Mouse (Mus musculus) erythroblast, embryonic 14.5 days (primary cell): ENCODE results near the gene Synj2.

ENCODE experiments used
- GATA1 ChIP-seq: IDR thresholded peaks from 2 replicates; pipeline ENCODE4 v1.6.1; 2012; ENCODE audit warnings: low read length, inconsistent platforms, mixed read lengths
- TAL1 ChIP-seq: IDR thresholded peaks from 3 replicates; pipeline ENCODE4 v1.6.1; 2012; ENCODE audit warnings: low read length, inconsistent platforms, mixed read lengths

DNA sequence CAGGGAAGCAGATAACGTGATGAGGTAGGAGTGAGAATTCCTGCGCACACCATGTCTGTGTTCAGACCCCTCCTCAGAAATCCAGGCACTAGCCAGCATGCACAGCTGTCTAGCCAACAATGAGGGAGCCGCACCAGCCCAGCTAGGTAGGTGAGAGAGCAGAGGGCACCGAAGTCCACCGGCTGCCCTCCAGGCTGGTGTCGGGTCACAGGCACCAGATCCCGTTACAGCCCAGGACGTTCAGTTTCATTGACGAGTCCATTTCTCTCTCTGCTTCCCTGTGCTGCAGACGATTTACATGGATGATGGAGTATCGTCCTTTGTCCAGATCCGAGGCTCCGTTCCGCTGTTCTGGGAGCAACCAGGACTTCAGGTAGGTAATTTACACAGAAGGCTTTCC is 55.5 kb downstream of the Synj2 start:
- TF ChIP-seq TAL1 = no peak
- no peak for TF ChIP-seq GATA1
